Mouse (Mus musculus) erythroid progenitor cell, adult 5-6 weeks (primary cell): ENCODE results near the gene Bcar3. TPM values are rescaled to one million over a fixed set of nuclear protein-coding genes. Genes with fewer than 3 reads are reported as not detected.

ENCODE experiments used
- ATAC-seq: replicated peaks from 2 replicates; pipeline ENCODE4 v1.8.0; 2016; ENCODE audit warnings: moderate number of reproducible peaks, mild to moderate bottlenecking, moderate TSS enrichment, inconsistent platforms; ENCODE audit not compliant: poor library complexity, low FRiP score, severe bottlenecking
- total RNA-seq, 2 experiments: library from RNA; stranded (forward) in 1 of 2; stranded (reverse) in 1 of 2; fragments of 150-400 nt in 1 of 2; fragments of 186-747, 209-891 nt in 1 of 2; gene quantifications; 2 replicates each; pipeline versions ENCODE4 v1.2.3 to v1.2.4; 2015 to 2017; ENCODE audit warnings: low replicate concordance in 2 of 2

Gene Bcar3
- total RNA-seq, 2 experiments from 2014 or later: not detected

DNA sequence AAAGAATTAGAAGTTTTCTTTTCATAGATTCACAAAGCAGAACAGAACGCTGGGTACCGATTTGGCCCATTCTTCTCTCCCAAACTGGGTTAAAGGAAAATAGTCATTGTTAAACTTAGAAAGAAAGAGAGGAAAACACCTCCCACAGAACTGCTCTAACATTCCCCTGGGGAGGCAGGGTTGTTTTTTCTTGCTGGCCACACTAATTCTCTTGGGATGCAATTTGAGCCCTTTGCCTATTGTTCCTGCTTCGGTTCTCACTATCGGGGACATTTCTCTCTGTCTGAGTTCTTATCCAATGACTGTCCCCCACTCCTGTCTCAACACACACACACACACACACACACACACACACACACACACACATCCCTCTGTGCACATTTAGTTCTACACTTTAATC is 39.6 kb downstream of the Bcar3 start:
- ATAC-seq: no peak

DNA sequence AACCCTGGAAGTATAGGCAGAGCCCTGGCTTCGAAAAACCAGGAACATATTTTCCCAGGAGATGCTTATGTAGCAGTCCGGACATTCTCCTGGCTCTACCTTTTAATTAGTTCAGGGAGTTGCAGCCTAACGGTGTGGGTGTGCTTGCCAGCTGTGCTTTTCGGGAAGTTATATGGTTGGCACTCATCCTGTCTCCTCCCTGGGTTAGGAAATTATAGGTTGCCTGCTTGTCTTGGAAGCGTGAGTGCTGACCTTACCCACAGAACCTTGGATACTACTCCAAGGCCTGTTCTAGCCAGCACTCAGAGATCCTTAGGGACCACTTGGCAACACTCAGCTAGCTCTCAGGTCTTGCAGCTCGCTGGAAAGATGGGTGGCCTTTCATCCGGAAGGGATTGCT is 40.0 kb downstream of the Bcar3 start:
- no peak for ATAC-seq

GRCm38 (mm10) chr3:122334375-122334774 is 40.4 kb downstream of the Bcar3 start:
- ATAC-seq: no peak

GRCm38 (mm10) chr3:122336030-122336429 is 42.1 kb downstream of the Bcar3 start:
- ATAC-seq: no peak

DNA sequence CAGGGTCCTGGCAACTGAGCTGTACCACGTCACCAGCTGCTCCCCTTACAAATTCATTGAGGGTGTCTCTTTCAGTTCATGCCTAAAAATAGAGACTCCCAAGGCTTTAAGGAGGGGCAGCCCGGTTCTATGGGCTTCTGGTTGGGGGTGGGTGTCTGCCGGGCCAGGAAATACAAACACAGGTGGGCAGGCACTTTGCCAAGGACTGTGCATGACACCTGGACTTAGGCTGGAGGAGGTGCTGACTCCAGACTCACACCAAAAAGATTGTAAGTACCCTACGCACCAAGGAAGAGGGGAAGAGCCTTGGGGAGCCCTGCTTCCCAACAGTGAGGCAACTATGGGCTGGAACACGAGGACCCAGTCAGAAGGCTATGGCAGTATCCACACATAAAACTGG is 44.1 kb downstream of the Bcar3 start:
- ATAC-seq: no peak

GRCm38 (mm10) chr3:122338897-122339296 is 45.0 kb downstream of the Bcar3 start:
- no peak for ATAC-seq

DNA sequence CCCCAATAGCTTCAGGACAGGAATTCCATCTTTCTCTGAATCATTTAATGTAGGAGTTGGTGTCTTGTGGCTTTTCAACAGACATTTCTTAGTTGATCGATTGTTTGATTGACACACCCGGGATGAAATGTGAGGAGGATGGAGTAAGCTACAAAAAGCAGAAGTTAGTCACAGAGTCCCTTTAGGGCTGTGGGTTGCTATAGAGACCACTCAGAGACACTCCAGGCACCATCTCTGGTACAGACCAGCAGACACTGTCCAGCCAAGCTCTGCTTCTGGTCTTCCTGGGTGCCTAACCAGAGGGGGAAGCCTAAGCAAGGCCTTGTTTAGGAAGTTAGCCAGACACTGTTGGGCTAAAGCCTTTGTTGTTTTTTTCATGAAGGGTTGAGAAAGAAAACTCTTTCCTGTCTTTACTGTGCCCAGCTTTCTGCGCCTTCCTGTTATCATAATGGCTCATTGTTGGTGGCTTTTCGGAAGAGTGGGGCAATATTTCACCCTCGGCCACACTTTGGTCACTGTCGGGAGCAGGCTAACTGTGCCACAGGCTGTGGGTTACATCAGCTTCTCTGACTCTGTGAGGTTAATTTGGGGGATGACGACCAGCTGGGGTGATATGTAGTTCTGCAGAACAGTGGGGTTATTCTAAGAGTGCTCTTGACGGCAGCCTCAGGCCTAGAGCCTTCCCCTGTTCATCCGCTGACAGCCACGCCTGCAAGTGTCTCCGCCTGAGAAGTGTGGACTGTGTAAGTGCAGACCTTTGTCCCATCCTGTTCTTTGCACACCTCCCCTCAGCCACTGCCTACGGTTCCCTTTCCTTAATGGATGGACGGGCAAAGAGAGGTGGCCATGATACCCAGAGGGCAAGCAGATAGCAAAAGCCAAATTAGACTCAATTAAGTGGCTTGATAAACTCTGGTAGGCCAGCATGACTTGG is 46.5 kb downstream of the Bcar3 start:
- no peak for ATAC-seq

DNA sequence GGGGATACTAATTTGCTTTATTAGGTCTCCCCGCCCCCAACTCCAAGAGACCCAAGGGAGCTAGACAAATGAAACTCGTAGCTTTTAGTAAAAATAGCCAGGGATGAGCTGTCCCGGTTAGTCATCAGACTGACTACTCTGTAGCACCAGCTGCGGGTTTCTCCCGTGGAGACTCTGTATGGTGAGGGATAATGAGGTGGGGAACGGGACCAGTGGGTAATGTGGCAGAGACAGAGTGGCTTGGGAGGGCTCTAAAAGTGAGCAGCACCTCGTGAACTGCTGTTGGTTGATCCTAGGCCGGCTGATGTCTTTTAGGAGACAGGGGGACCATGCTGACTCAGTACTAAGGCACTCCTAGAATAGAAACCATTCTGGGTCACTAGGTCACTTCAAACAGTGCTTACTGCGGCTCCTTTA is 49.5 kb downstream of the Bcar3 start:
- ATAC-seq: no peak

GRCm38 (mm10) chr3:122344350-122344749 is 50.4 kb downstream of the Bcar3 start:
- no peak for ATAC-seq

- no peak for ATAC-seq
Observed at GRCm38 (mm10) chr3:122345977-122346472, 52.1 kb downstream of the Bcar3 start.

DNA sequence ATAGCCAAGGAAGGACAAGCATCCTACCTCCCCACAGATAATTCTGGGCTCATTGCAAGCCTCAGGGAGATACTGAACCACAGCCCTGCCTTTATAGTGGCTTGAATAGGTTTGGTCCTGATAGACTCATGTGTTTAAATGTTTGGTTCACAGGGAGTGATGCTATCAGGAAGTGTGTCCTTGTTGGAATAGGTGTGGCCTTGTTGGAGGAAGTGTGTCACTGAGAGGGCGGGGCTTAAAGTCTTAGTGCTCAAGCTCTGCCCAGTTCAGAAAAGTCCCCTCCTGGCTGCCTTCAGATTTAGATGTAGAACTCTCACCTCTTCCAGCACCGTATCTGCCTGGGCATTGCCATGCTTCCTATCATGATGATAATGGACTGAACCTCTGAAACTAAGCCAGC is 52.7 kb downstream of the Bcar3 start:
- no peak for ATAC-seq

DNA sequence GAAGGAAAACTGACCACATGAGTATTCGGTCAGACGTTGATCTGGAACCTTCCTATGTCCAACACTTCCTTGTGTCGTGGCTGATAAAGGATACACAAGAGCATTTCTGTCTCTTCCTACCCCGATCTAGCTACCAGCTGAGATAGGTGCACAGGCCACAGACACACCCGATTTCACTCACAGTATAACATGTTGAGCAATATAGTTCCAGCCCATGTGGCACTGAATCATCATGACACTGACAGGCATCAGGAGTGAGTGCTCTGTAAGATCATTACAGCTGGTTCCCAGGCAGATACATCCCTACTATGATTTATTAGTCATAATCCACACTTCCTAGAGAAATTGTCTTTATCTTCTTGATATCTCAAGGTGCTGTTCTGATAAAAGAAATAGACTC is 54.7 kb downstream of the Bcar3 start:
- no peak for ATAC-seq

DNA sequence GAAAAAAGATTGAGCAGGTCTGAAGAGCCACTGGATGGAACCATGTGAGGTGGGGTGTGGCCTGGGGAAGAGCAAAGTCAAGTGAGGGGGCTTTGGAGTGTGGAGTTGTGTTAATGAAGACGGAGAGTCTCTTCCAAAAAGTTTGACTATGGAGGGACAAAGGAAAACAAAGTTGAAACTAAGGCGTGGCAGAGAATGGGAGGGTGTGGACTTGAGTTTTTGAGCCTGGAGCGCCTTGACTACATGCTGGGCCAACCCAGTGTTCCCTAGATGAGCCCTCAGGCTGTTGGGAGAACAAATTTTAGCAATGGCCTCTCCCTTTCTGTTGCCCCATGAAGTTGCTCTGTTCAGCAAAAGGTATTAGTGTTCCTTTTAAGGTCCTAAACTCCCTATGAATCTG is 58.9 kb downstream of the Bcar3 start:
- no peak for ATAC-seq

- ATAC-seq: no peak
Observed at GRCm38 (mm10) chr3:122359426-122359825, 65.5 kb downstream of the Bcar3 start.

DNA sequence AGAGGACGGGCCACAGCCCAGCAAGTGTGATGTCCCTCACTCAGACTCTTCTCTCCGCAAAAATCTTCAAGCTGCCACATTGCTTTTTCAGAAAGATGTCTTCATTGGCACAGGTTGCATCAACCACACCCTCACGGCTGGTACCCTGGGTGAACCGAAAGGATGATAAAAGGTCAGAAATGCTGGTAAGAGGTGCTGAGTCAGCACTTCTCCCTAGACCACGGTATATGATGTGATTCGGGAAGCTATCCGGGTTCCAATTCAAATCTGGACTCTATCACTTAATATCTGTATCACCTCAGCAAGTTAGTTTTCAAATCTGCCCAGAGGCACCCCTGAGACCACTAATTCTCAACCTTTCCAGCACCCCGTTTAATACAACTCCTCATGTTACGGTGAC is 66.0 kb downstream of the Bcar3 start:
- no peak for ATAC-seq

DNA sequence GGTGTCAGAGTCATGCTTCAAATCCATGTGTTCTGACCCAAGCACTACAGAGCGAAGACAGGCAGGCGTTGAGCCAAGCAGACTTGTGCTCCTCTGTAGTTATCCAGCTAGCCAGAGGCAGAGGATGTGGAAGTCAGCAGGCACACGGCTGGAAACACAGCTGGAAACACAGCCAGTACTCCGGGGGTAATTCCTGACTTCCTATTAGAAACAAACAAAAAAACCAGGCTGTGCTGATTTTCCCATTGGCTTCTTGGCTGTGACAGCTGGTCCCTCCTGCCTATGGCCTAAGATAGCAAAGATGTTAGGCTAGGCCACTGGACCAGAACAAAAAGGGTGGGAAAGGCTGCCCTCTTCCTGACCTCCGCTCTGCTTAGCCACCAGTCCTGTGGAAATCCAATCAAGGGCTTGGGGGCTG is 66.8 kb downstream of the Bcar3 start:
- no peak for ATAC-seq

DNA sequence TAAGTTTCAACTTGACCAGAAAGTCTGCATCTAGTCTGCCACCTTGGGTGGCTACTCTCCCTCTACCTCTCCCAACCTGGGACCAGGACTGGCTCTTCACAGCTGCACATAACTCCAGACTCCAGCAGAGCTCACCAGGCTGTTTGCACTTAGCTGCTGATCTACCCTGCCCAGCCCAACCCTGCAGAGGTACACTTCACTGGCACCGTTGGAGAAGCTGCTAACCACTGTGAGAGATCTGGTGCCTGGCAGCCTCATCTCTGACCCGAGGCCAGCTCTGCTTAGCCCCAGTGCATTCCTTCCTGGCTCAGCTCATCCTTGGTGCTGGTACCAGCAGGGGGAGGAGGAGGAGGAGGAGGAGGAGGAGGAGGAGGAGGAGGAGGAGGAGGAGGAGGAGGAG is 68.8 kb downstream of the Bcar3 start:
- no peak for ATAC-seq

- no peak for ATAC-seq
Observed at GRCm38 (mm10) chr3:122364565-122364964, 70.6 kb downstream of the Bcar3 start.

DNA sequence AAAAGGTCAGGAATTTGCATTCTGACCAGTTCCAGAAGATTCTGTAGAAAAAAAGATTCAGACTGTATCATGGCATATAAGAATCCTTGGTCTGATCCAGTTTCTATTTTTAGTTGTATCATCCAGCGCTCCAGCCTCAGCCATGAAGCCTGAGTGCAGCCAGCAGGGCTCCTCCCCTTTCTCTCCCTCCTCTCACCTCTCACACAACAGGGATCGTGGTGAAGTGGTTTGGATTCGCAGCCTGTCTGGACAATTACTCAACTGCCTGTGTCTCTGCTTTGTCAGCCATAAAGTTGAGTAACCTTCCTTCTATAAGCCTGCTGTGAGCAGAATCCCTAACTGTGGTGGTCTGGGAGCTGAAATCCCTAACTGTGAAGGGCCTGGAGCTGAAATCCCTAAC is 71.4 kb downstream of the Bcar3 start:
- no peak for ATAC-seq

DNA sequence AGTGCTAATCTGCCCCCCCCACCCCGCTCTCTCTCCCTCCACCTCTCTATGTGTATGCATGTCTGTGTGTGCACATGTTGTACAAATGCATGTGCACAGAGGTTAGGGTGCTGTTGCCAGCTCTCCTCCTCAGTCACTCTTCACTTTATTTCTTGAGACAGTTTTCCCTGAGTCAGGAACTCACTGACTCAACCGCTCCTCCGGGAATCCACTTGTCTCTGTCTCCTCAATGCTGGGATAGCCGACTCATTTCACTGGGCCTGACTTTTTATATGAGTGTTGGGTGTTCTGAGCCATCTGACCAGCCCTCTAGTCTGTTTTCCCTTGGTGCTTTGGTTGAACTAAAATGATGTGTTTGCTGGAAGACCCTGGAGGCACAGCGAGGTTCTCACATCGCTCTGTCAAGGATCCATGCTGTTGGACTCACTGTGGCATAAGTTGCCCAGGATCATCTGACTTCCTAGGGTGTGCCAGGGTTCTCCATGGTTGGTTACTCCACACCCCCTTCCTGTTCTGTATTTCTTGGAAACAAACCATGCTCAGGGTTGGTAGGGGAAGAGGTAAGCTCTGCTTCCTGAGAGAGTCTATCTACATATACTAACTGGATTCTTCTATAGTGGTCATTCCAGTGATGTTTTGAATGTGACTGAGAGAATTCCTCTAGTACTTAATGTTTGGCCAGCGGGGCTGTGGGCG is 77.9 kb downstream of the Bcar3 start:
- ATAC-seq: no peak

GRCm38 (mm10) chr3:122372617-122373016 is 78.7 kb downstream of the Bcar3 start:
- ATAC-seq: no peak
